Mouse (Mus musculus): Measurements from ENCODE around the gene Clec2l. TPM values are rescaled to one million over a fixed set of nuclear protein-coding genes. Genes with fewer than 3 reads are reported as not detected.
"Not testable (repeated sequence)": the region's sequence is repeated elsewhere in the genome, so short reads cannot be mapped to it uniquely, and the experiment has no call there.

Gene Clec2l
- total and polyA plus RNA-seq, 2 experiments, result not detected

DNA sequence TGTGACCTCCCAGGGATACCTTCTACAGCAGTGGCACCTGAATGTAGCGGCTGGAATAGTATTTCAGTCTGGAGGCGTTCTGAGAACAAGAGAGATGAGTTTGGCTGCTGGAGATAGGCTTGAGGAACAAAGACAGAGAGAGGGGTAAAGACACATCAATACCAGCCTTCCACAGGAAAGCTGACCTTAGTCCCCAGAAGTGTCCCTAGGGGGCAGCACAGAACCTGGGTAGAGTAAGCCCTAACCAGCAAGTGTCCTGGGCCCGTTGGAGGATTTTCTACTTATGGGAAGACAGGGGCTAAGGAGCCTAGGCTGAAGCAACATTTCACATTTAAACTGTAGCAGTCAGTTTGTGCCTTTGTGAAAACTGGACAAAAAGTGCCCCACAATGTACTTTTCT is 13.3 kb upstream of the Clec2l start:
- TF ChIP-seq POLR2A (IDR thresholded peaks at IDR 0.05; ENCODE audit: extremely low read depth, insufficient read depth, low read length) (no peak), CTCF (IDR thresholded peaks at IDR 0.05; ENCODE audit: low read depth, low read length) (peak; percentile 25; the same call in 1 of the 2 replicates)
- WGBS, result 80% methylated on average over 3 of the region's 3 CpGs
- no peak for DNase-seq (ENCODE audit: extremely low read depth, low read depth, low spot score)
- no peak overlapping the region for H3K9ac ChIP-seq (ENCODE audit: low read depth, low read length)
- no peak overlapping the region for H3K4me3 ChIP-seq (ENCODE audit: insufficient read depth, low read depth, low read length)
- H3K27ac ChIP-seq (replicated peaks; ENCODE audit: insufficient read depth, low read depth, low read length), result no peak overlapping the region
- H3K36me3 ChIP-seq (ENCODE audit: control insufficient read depth, insufficient read depth, low read length), result no peaks in the 10 kb centered on the region
- H3K27me3 ChIP-seq (ENCODE audit: control insufficient read depth, insufficient read depth, low read length), result no peaks in the 10 kb centered on the region; the same call in 1 of the 2 replicates
- no peaks in the 10 kb centered on the region for H3K4me1 ChIP-seq (ENCODE audit: control insufficient read depth, insufficient read depth, low read length)
- H3K79me2 ChIP-seq (ENCODE audit: control insufficient read depth, insufficient read depth, low read length), result no peaks in the 10 kb centered on the region

DNA sequence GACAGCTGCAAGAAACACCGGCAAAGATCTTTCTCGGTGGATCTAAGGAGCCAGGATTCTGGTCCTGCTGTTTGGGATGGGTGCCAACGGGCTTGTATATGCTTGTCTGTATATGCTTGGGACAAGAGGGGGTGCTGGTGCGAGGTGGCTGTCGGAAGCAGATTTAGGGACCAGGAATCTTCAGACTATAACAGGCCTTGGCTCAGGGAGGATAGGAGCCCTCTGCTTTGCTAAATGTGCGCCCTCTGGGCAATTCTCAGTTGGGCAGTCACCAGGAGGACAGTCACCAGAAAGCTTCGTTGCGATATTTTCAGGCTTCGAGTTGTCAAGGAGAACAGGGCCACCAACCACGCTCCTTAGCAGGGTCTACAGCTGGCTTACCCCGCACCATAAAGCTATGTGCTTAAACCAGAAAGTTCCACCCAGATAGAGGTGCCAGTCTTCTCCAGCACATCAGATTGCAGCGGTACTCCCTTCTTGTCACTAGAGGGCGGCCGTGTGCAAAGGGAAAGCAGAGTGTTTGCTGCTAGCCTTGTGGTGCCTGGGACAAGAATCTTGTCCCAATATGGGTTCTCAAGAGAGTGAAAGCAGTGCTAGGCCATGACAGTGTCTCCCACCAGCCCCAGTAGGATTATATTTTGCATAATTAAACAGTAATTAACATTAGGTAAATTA is 12.5 kb upstream of the Clec2l start:
- Histone ChIP-seq H3K27me3 (ENCODE audit: control insufficient read depth, insufficient read depth, low read length) (no peaks in the 10 kb centered on the region; the same call in 1 of the 2 replicates), H3K4me3 (ENCODE audit: insufficient read depth, low read depth, low read length) (no peak overlapping the region), H3K79me2 (ENCODE audit: control insufficient read depth, insufficient read depth, low read length) (no peaks in the 10 kb centered on the region), H3K9ac (ENCODE audit: low read depth, low read length) (no peak overlapping the region), H3K4me1 (ENCODE audit: control insufficient read depth, insufficient read depth, low read length) (no peaks in the 10 kb centered on the region), H3K36me3 (ENCODE audit: control insufficient read depth, insufficient read depth, low read length) (no peaks in the 10 kb centered on the region), H3K27ac (replicated peaks; ENCODE audit: insufficient read depth, low read depth, low read length) (no peak overlapping the region)
- peak; percentile 39 for DNase-seq (ENCODE audit: extremely low read depth, low read depth, low spot score)
- 37% methylated on average over 14 of the region's 14 CpGs for WGBS
- TF ChIP-seq POLR2A (IDR thresholded peaks at IDR 0.05; ENCODE audit: extremely low read depth, insufficient read depth, low read length) (no peak), CTCF (IDR thresholded peaks at IDR 0.05; ENCODE audit: low read depth, low read length) (peak; percentile 89)

DNA sequence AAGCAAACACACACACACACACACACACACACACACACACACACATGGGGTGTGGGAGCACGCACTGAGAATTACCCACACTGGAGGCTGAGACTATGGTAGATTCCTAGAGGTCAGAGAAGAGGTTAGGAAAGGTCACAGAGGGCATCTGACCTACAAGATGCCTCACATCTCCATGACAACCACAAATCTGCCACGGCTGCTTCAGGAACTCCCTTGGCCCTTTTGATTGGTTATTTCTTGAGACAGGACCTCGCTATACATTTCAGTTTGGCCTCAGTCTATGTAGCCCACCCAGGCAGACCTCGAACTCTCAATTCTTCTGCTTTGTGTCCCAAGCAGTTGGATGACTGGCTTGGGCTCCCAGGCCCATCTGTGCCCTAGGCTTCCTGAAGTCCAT is 1.2 kb upstream of the Clec2l start:
- peaks cover 15% of the 10 kb centered on the region for H3K27me3 ChIP-seq (ENCODE audit: control insufficient read depth, insufficient read depth, low read length)
- no peaks in the 10 kb centered on the region for H3K79me2 ChIP-seq (ENCODE audit: control insufficient read depth, insufficient read depth, low read length)
- H3K4me1 ChIP-seq (ENCODE audit: control insufficient read depth, insufficient read depth, low read length), result no peaks in the 10 kb centered on the region
- TF ChIP-seq POLR2A (IDR thresholded peaks at IDR 0.05; ENCODE audit: extremely low read depth, insufficient read depth, low read length) (no peak), CTCF (IDR thresholded peaks at IDR 0.05; ENCODE audit: low read depth, low read length) (no peak)
- no peak overlapping the region for H3K9ac ChIP-seq (ENCODE audit: low read depth, low read length)
- no peak for DNase-seq (ENCODE audit: extremely low read depth, low read depth, low spot score)
- no peak overlapping the region for H3K27ac ChIP-seq (replicated peaks; ENCODE audit: insufficient read depth, low read depth, low read length)
- 79% methylated on average over 4 of the region's 4 CpGs for WGBS
- H3K4me3 ChIP-seq (ENCODE audit: insufficient read depth, low read depth, low read length), result no peak overlapping the region
- H3K36me3 ChIP-seq (ENCODE audit: control insufficient read depth, insufficient read depth, low read length), result no peaks in the 10 kb centered on the region

DNA sequence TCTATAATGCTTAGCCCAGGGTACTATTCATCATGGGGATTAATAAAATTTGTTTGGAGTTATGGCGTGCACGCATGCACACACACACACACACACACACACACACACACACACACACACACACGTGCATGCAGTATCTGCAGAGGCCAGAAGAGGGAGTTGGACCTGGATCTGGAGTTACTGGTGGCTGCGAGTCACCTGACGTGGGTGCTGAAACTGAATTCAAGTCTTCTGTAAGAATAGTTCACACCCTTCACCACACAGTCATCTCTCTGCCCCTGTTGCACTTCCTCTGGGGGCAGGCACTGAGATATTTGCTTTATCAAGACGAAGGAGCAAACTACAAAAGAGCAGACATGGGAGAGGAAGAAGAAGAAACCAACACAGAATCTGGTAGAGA is 6.7 kb downstream of the Clec2l start:
- H3K4me1 ChIP-seq (ENCODE audit: control insufficient read depth, insufficient read depth, low read length), result no peaks in the 10 kb centered on the region
- H3K27ac ChIP-seq (replicated peaks; ENCODE audit: insufficient read depth, low read depth, low read length), result no peak overlapping the region
- H3K79me2 ChIP-seq (ENCODE audit: control insufficient read depth, insufficient read depth, low read length), result no peaks in the 10 kb centered on the region
- H3K9ac ChIP-seq (ENCODE audit: low read depth, low read length), result no peak overlapping the region
- WGBS, result 82% methylated on average over 6 of the region's 6 CpGs
- DNase-seq (ENCODE audit: extremely low read depth, low read depth, low spot score), result no peak
- H3K4me3 ChIP-seq (ENCODE audit: insufficient read depth, low read depth, low read length), result no peak overlapping the region
- TF ChIP-seq POLR2A (IDR thresholded peaks at IDR 0.05; ENCODE audit: extremely low read depth, insufficient read depth, low read length) (no peak), CTCF (IDR thresholded peaks at IDR 0.05; ENCODE audit: low read depth, low read length) (peak; percentile 25; the same call in 1 of the 2 replicates)
- no peaks in the 10 kb centered on the region for H3K36me3 ChIP-seq (ENCODE audit: control insufficient read depth, insufficient read depth, low read length)
- 0 out of 2 replicates have a peak, but pooled peaks cover 3% of the 10 kb centered on the region for H3K27me3 ChIP-seq (ENCODE audit: control insufficient read depth, insufficient read depth, low read length)

DNA sequence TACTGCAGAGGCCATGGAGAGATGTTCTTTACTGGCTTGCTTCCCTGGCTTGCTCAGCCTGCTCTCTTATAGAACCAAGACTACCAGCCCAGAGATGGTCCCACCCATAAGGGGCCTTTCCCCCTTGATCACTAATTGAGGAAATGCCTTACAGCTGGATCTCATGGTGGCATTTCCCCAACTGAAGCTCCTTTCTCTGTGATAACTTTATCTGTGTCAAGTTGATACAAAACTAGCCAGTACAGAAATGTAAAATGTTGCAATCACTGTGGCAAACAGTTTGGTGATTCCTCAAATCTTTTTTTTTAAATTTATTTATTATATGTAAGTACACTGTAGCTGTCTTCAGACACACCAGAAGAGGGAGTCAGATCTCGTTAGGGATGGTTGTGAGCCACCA is 7.6 kb downstream of the Clec2l start:
- not testable (repeated sequence) for H3K27ac ChIP-seq (replicated peaks; ENCODE audit: insufficient read depth, low read depth, low read length); H3K27me3 ChIP-seq (ENCODE audit: control insufficient read depth, insufficient read depth, low read length); H3K4me3 ChIP-seq (ENCODE audit: insufficient read depth, low read depth, low read length); H3K4me1 ChIP-seq (ENCODE audit: control insufficient read depth, insufficient read depth, low read length); DNase-seq (ENCODE audit: extremely low read depth, low read depth, low spot score); H3K79me2 ChIP-seq (ENCODE audit: control insufficient read depth, insufficient read depth, low read length); H3K9ac ChIP-seq (ENCODE audit: low read depth, low read length); H3K36me3 ChIP-seq (ENCODE audit: control insufficient read depth, insufficient read depth, low read length)
- WGBS, result 81% methylated on average over 1 of the region's 1 CpGs

DNA sequence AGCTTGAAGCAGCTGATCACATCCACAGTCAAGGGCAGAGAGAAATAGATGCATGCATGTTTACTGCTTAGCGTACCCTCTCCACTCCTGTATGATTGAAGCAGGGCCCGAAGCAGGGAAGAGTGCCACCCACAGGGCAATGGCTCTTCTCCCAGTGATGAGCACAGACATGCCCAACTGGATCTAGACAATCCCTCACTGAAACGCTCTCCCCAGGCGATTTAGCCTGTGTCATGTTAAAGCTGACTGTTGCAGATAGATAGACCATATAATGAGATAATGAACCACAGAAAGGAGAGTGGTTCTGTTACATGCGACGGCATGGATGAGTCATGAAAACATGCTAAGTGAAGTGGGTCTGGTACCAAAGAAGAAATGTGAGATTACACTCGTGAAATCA is 8.4 kb downstream of the Clec2l start:
- no peaks in the 10 kb centered on the region for H3K27me3 ChIP-seq (ENCODE audit: control insufficient read depth, insufficient read depth, low read length)
- WGBS, result 85% methylated on average over 7 of the region's 7 CpGs
- H3K9ac ChIP-seq (ENCODE audit: low read depth, low read length), result no peak overlapping the region
- no peaks in the 10 kb centered on the region for H3K36me3 ChIP-seq (ENCODE audit: control insufficient read depth, insufficient read depth, low read length)
- no peaks in the 10 kb centered on the region for H3K4me1 ChIP-seq (ENCODE audit: control insufficient read depth, insufficient read depth, low read length)
- DNase-seq (ENCODE audit: extremely low read depth, low read depth, low spot score), result no peak
- no peaks in the 10 kb centered on the region for H3K79me2 ChIP-seq (ENCODE audit: control insufficient read depth, insufficient read depth, low read length)
- H3K27ac ChIP-seq (replicated peaks; ENCODE audit: insufficient read depth, low read depth, low read length), result no peak overlapping the region
- H3K4me3 ChIP-seq (ENCODE audit: insufficient read depth, low read depth, low read length), result no peak overlapping the region
- TF ChIP-seq CTCF (IDR thresholded peaks at IDR 0.05; ENCODE audit: low read depth, low read length), result no peak

All from liver, adult 2 months (tissue).